Mouse (Mus musculus): ENCODE measurements at regions not wholly inside any gene's neighbourhood (a gene's known extent, or its start where the extent isn't known, plus 50 kb on each side); places are given as distances from the start of the nearest gene placed in this dataset.

DNA sequence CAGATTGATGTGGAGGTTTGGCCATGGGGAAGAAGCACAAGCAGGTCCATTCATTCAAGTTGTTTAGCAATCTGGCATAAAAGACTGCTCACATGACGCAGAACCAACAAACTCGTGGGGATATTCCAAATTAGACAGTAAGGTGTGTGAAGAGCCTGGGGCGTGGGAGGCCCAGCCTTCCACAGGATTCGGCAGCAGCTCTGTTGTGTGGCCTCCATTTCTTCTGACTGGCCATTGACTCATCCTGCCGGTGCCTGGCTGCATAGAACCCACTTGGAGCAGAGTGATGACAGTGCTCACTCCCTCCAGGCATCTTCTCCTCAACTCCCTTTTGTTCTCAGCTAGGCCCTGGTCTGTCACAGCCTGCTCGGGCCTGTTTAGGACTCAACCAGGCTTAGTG is 91.6 kb upstream of the Irf2bp2 start:
- Histone ChIP-seq H3K27me3 (no peaks in the 10 kb centered on the region), H3K4me1 (replicated peaks) (peaks cover 16% of the 10 kb centered on the region), H3K9ac (no peak overlapping the region), H3K4me2 (no peak overlapping the region), H3K27ac (no peak overlapping the region), H3K9me3 (replicated peaks) (no peaks in the 10 kb centered on the region), H3K36me3 (no peaks in the 10 kb centered on the region), H3K4me3 (no peak overlapping the region)
- WGBS: 56% methylated on average over 6 of the region's 6 CpGs
- no peak for ATAC-seq (replicated peaks; ENCODE audit: insufficient number of reproducible peaks, insufficient read depth, low FRiP score, low read depth)

DNA sequence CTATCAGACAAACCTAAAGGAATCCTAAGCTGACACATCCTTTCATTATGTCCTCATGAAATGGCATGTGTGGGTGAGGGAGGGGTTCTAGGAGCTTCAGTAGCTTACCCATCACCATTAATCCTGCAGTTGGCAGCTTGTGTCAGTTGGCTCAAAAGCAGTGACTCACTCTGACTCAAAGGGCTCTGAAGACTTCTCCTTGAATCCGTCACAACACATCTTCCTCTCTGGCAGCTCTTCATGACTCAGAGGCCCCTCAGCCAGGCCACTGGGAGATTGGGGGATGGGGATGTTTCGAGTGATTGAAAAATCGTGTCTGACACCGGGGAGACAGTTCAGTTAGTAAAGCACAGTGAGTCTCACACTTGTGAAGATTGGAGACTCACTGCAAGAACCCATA is 90.2 kb upstream of the Irf2bp2 start:
- Histone ChIP-seq H3K4me3 (no peak overlapping the region), H3K27ac (no peak overlapping the region), H3K27me3 (no peaks in the 10 kb centered on the region), H3K4me1 (replicated peaks) (peaks cover 16% of the 10 kb centered on the region), H3K9ac (no peak overlapping the region), H3K36me3 (no peaks in the 10 kb centered on the region), H3K4me2 (no peak overlapping the region), H3K9me3 (replicated peaks) (no peaks in the 10 kb centered on the region)
- no peak for ATAC-seq (replicated peaks; ENCODE audit: insufficient number of reproducible peaks, insufficient read depth, low FRiP score, low read depth)
- WGBS: 41% methylated on average over 4 of the region's 4 CpGs

DNA sequence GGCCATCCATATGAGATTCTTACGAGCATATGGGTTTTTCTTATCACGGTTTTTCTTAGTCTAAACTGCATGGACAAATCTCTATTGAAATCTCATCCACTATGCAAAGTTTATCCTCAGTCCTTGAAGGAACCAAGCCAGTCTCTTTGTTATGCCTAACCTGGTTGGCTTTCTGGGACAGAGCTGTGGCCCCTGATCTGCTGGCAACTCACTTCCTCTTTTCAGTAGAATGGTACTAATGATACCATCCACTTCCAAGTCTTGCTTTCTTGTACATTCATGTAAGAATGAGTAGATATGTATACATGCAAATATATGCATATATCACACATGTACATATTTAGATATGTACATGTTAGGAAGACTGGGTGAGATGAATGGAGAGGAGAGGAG is 89.8 kb upstream of the Irf2bp2 start:
- Histone ChIP-seq H3K4me3 (no peak overlapping the region), H3K27me3 (no peaks in the 10 kb centered on the region), H3K4me1 (replicated peaks) (peaks cover 16% of the 10 kb centered on the region), H3K9ac (no peak overlapping the region), H3K27ac (no peak overlapping the region), H3K9me3 (replicated peaks) (no peaks in the 10 kb centered on the region), H3K4me2 (no peak overlapping the region), H3K36me3 (no peaks in the 10 kb centered on the region)
- ATAC-seq (replicated peaks; ENCODE audit: insufficient number of reproducible peaks, insufficient read depth, low FRiP score, low read depth): no peak
- 74% methylated on average over 2 of the region's 2 CpGs for WGBS

DNA sequence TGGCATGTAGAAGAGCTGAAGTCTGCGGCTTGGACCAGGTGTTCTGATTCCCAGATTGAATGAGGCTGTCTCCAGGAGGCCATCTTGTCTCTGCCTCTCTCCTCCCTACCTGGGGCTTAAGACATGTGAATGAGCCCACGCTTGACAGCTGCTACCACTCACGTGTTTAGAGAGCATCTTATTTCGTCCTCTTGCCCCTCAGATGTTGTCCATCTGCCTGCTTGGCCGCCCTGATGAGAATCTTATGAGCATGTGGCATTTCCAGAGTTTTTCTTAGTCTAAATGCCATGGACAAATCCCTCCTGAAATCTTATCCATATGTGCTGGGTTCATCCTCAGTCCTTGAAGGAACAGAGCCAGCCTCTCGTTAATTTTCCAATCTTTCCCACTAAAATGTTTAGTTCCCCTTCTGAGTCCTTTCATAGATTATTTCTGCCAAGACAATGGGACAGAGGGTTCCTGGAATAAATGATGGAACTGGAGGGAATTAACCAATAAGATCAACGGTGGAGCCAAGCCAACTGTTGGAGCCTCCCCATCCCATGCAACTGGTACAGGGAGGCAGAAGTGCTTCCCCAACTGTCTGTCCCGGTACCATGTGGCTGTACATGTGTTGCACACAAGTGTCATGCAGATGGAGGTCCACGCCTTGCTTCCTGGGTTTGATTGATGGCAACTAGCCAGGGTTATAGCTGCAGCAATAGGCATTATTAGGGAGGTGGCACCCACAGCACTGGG is 89.2 kb upstream of the Irf2bp2 start:
- no peak overlapping the region for H3K9ac ChIP-seq
- H3K4me2 ChIP-seq: no peak overlapping the region
- no peak for ATAC-seq (replicated peaks; ENCODE audit: insufficient number of reproducible peaks, insufficient read depth, low FRiP score, low read depth)
- no peaks in the 10 kb centered on the region for H3K27me3 ChIP-seq
- no peak overlapping the region for H3K4me3 ChIP-seq
- H3K4me1 ChIP-seq (replicated peaks): peaks cover 16% of the 10 kb centered on the region
- no peaks in the 10 kb centered on the region for H3K36me3 ChIP-seq
- H3K27ac ChIP-seq: 0 out of 2 replicates have a peak overlapping the region, but pooled peaks have one; percentile 22
- WGBS: 82% methylated on average over 9 of the region's 9 CpGs
- no peaks in the 10 kb centered on the region for H3K9me3 ChIP-seq (replicated peaks)

DNA sequence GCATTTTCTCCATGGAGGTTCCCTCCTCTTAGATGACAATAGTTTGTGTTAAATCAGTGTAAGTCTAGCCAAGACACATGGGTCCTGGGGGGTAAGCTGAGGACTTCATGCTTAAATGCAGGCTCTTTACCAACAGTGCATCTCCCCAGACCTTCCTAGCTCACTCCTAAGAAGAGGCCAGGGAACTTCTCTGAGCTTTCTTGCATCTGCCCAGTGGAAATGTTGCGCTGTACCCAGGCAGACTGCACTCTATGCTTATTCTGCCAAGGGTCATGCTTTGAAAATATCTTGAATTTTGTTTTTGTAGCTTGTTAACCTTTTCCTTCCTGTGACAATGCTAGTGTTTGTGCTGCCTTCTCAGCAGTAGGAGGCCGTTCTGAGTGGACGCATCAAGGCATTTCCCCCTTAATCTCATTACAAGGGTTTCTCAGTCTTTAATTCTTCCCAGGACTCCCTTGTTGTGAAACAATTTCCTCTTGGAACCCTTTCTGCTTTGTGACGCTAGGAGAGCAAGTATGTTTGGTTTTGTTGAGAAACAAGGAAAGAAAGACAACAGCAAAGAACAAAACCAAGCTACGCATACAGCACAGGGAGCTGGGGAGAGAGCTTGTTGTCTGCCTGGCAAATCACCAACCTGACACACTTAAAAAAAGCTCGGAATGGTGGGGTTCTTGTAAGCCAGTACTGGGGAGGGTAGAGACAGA is 88.3 kb upstream of the Irf2bp2 start:
- 60% methylated on average over 6 of the region's 6 CpGs for WGBS

DNA sequence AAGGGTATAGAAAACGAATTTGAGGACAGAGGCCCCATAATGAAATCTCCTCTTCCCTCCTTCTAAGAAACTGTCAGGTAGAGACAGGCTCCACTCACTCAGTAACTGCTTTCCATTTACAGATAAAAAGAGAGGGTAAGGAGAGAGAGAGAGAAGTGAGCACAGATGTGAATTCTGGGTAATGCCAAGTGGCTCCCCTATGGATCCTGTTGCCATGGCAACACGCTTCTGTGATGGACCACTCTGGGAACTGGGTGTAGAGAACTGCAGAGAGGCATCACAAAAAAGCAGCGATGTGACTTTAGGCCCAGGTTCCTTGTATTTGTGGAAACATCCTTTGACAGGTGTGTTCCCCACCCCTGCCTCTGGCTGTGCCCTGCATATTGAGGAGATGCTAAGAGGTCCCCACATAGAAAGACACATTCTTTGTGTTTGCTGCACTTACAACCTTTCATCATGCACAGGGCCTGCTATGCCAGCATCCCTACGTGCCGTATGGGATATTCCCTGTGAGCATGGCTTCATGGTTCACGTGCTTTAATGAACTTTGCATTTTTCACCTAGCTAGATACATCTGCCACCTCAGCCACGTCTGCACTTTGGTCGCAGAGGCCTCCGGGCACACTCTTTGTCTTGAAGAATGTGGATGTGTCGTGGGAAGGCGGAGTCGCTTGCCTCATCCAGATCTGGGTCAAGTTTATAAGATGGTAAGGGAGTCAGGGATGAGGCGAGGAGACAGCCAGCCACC is 84.4 kb upstream of the Irf2bp2 start:
- Histone ChIP-seq H3K4me3 (no peak overlapping the region), H3K9me3 (replicated peaks) (no peaks in the 10 kb centered on the region), H3K4me2 (no peak overlapping the region), H3K36me3 (no peaks in the 10 kb centered on the region), H3K4me1 (replicated peaks) (peaks cover 9% of the 10 kb centered on the region), H3K27ac (no peak overlapping the region), H3K27me3 (no peaks in the 10 kb centered on the region), H3K9ac (no peak overlapping the region)
- no peak for ATAC-seq (replicated peaks; ENCODE audit: insufficient number of reproducible peaks, insufficient read depth, low FRiP score, low read depth)
- WGBS: 80% methylated on average over 13 of the region's 13 CpGs

More for the DNA sequence above, 88.3 kb upstream of the Irf2bp2 start:
- H3K27ac ChIP-seq: peak overlapping the region; percentile 22; the same call in 1 of the 2 replicates
- peaks cover 16% of the 10 kb centered on the region for H3K4me1 ChIP-seq (replicated peaks)
- H3K9me3 ChIP-seq (replicated peaks): no peaks in the 10 kb centered on the region
- H3K4me2 ChIP-seq: no peak overlapping the region
- H3K36me3 ChIP-seq: no peaks in the 10 kb centered on the region
- ATAC-seq (replicated peaks; ENCODE audit: insufficient number of reproducible peaks, insufficient read depth, low FRiP score, low read depth): no peak; the same call in 1 of the 2 replicates
- no peak overlapping the region for H3K9ac ChIP-seq
- no peak overlapping the region for H3K4me3 ChIP-seq
- no peaks in the 10 kb centered on the region for H3K27me3 ChIP-seq

DNA sequence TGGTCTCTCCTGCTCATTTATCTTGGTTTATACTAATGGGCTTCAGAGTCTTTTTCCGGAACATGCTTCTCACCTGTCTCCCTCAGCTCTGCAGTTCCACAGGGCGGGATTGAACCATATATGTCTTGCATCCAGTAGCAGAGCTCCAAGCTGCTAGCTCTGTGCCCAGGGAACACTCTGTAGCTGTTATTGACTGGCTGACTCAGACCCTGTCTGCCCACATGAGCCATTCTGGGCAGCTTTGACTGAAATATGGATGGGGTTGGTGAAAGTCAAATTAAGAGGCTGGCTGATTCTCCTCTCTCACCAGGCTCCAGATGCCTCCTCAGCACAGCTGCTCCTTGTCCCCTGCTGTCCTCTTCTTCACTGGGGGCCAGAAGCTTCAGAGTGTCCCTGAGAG is 81.4 kb upstream of the Irf2bp2 start:
- Histone ChIP-seq H3K4me3 (no peak overlapping the region), H3K9me3 (replicated peaks) (no peaks in the 10 kb centered on the region), H3K27ac (no peak overlapping the region), H3K27me3 (no peaks in the 10 kb centered on the region), H3K9ac (no peak overlapping the region), H3K4me2 (no peak overlapping the region), H3K4me1 (replicated peaks) (no peaks in the 10 kb centered on the region), H3K36me3 (no peaks in the 10 kb centered on the region)
- ATAC-seq (replicated peaks; ENCODE audit: insufficient number of reproducible peaks, insufficient read depth, low FRiP score, low read depth): no peak
- 88% methylated on average over 2 of the region's 2 CpGs for WGBS

DNA sequence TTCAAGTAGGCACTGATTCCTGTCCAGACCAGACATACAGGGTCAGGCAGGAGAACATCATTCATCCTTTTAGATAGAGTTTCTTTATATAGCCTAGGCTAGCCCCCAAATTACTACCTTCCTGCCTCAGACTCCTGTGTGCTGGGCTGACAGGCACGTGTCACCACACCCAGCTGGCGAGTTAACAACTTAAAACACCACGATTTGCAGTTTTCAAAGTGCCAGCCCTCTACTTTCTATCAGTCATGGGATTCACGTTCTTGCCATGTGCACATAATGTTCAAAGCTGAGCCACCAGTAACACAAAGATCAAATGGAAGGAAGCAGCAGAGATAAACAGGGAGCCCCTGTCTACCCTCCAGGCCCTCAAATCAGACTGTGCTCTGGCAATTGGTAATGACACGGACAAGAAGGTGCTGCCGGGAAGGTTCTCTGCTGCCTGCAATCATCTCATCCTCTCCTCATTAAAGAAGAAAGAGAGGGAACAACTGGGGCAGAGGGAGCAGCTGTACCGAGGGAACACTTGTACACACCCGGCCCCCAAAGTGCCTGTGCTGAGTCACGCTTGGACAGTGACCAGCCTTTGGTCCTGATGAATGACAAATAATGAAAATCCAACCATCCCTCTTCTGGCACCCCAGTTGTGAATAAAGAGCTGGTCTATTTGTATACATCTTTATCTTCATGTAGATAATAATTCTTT is 79.4 kb upstream of the Irf2bp2 start:
- Histone ChIP-seq H3K27me3 (no peaks in the 10 kb centered on the region), H3K9ac (no peak overlapping the region), H3K9me3 (replicated peaks) (no peaks in the 10 kb centered on the region), H3K4me2 (no peak overlapping the region), H3K27ac (no peak overlapping the region), H3K4me1 (replicated peaks) (peaks cover 18% of the 10 kb centered on the region), H3K36me3 (no peaks in the 10 kb centered on the region), H3K4me3 (no peak overlapping the region)
- ATAC-seq (replicated peaks; ENCODE audit: insufficient number of reproducible peaks, insufficient read depth, low FRiP score, low read depth): no peak
- WGBS: 55% methylated on average over 9 of the region's 9 CpGs

DNA sequence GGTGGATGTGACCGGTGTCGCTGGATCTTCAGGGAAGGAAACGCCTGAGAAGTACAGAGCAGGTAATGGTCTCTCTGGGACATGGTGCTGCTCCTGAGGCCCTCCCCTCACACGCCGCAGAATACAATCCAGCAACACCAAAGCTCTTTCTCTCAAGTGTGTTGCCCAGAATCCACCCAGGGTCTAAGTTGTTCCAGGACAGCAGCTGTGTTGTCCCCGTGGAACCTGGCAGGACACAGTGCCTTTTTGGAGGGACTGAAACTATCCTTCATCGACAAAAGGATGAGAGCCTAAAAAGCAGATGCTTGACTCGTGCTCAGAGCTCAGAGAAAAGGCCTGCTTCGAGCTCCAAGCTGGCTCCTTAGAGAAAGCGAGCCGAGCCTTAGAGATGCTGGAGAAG is 77.8 kb upstream of the Irf2bp2 start:
- WGBS: 89% methylated on average over 11 of the region's 11 CpGs
- Histone ChIP-seq H3K4me2 (no peak overlapping the region), H3K9me3 (replicated peaks) (no peaks in the 10 kb centered on the region), H3K27me3 (no peaks in the 10 kb centered on the region), H3K4me1 (replicated peaks) (peaks cover 33% of the 10 kb centered on the region), H3K4me3 (no peak overlapping the region), H3K27ac (no peak overlapping the region), H3K9ac (no peak overlapping the region), H3K36me3 (no peaks in the 10 kb centered on the region)
- ATAC-seq (replicated peaks; ENCODE audit: insufficient number of reproducible peaks, insufficient read depth, low FRiP score, low read depth): no peak

DNA sequence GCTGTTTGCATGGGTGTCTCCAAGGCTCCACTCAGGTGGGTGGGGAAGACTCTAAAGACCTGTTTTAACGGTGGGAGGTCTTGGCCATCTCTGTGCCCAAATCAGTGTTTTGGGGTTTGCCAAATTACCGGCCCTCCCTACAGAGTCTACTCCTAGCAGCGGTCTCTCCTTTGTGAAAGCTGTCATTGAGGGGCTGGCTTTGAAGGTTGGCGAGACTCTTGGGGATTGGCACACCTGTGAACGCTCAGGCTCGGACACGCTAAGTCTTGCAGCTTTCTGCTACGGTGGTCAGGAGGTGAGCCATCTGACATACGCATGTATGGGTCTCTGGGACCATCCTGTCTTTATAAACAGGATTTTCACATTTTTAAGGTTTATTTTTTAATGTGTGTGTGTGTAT is 76.1 kb upstream of the Irf2bp2 start:
- Histone ChIP-seq H3K36me3 (no peaks in the 10 kb centered on the region), H3K9ac (no peak overlapping the region), H3K27me3 (no peaks in the 10 kb centered on the region), H3K4me1 (replicated peaks) (peaks cover 44% of the 10 kb centered on the region), H3K9me3 (replicated peaks) (no peaks in the 10 kb centered on the region), H3K27ac (peak overlapping the region; percentile 100; the same call in 1 of the 2 replicates), H3K4me2 (no peak overlapping the region), H3K4me3 (no peak overlapping the region)
- WGBS: 92% methylated on average over 9 of the region's 9 CpGs
- no peak for ATAC-seq (replicated peaks; ENCODE audit: insufficient number of reproducible peaks, insufficient read depth, low FRiP score, low read depth)

DNA sequence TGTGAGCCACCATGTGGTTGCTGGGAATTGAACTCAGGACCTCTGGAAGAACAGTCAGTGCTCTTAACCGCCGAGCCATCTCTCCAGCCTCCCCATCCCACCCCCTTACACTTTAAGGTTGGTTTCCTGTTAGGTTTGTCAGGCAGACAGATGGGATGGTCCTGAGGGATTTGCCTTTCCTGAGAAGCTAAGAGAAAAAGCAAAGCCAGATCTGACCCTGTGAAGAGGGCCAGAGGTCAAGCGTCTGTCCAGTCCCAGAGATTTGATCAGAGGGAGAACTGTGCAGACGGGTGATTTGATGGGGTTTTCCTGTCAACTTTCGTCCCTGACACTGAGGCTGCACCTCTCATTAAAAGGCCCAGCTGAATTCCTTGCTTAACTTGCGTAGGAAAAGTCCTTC is 75.4 kb upstream of the Irf2bp2 start:
- Histone ChIP-seq H3K27me3 (no peaks in the 10 kb centered on the region), H3K4me3 (no peak overlapping the region), H3K27ac (peak overlapping the region; percentile 100), H3K9ac (no peak overlapping the region), H3K4me2 (no peak overlapping the region), H3K9me3 (replicated peaks) (no peaks in the 10 kb centered on the region), H3K4me1 (replicated peaks) (peaks cover 52% of the 10 kb centered on the region), H3K36me3 (no peaks in the 10 kb centered on the region)
- WGBS: 61% methylated on average over 6 of the region's 6 CpGs
- ATAC-seq (replicated peaks; ENCODE audit: insufficient number of reproducible peaks, insufficient read depth, low FRiP score, low read depth): no peak

Measured in heart, embryonic 15.5 days (tissue).